Mouse (Mus musculus) spleen, postnatal 10 days (tissue): ENCODE data around the gene Bcl11a.

Experiments
- DNase-seq, 2 experiments: peaks; one replicate each; pipeline ENCODE4 v3.0.0; 2021 to 2022; ENCODE audit warnings: low spot score in 2 of 2

Gene Bcl11a

GRCm38 (mm10) chr11:24077795-24078705, at the start of gene Bcl11a:
TSS of gene Bcl11a (plus strand) at chr11:24078056.
- DNase-seq: peak; percentile 50 to 58

GRCm38 (mm10) chr11:24044025-24044424, 33.8 kb upstream of the Bcl11a start:
- DNase-seq: no peak

GRCm38 (mm10) chr11:24049226-24050031, 28.4 kb upstream of the Bcl11a start:
- DNase-seq: peak; percentile 77 to 87

GRCm38 (mm10) chr11:24050032-24050757, 27.7 kb upstream of the Bcl11a start:
- no peak for DNase-seq

GRCm38 (mm10) chr11:24052882-24053281, 25.0 kb upstream of the Bcl11a start:
- DNase-seq: peak in 1 of 2 experiments; percentile 29

GRCm38 (mm10) chr11:24059137-24059536, 18.7 kb upstream of the Bcl11a start:
- no peak for DNase-seq

GRCm38 (mm10) chr11:24060428-24060827, 17.4 kb upstream of the Bcl11a start:
- no peak for DNase-seq

GRCm38 (mm10) chr11:24061819-24062218, 16.0 kb upstream of the Bcl11a start:
- DNase-seq: no peak

- DNase-seq: no peak
Observed at GRCm38 (mm10) chr11:24062495-24063096, 15.3 kb upstream of the Bcl11a start.

GRCm38 (mm10) chr11:24064221-24064620, 13.6 kb upstream of the Bcl11a start:
- no peak for DNase-seq

- no peak for DNase-seq
Observed at GRCm38 (mm10) chr11:24065313-24065712, 12.5 kb upstream of the Bcl11a start.

GRCm38 (mm10) chr11:24074021-24074591, 3.8 kb upstream of the Bcl11a start:
- no peak for DNase-seq

- peak in 1 of 2 experiments; percentile 41 for DNase-seq
Observed at GRCm38 (mm10) chr11:24074634-24075104, 3.2 kb upstream of the Bcl11a start, which contains the start of gene A830031A19Rik. TSS of gene A830031A19Rik (minus strand) at chr11:24075054.

- no peak for DNase-seq
Observed at GRCm38 (mm10) chr11:24075486-24076126, 2.2 kb upstream of the Bcl11a start.

- DNase-seq: peak; percentile 72 to 87
Observed at GRCm38 (mm10) chr11:24076127-24076650, 1.7 kb upstream of the Bcl11a start.

GRCm38 (mm10) chr11:24076821-24077730, 780 bp upstream of the Bcl11a start:
- DNase-seq: peak; percentile 79 to 80

- peak; percentile 73 to 74 for DNase-seq
Observed at GRCm38 (mm10) chr11:24078706-24079316, 955 bp downstream of the Bcl11a start.
